Comparison of ENCODE assay signal across 8 mouse cellular contexts in the genomic region with DNA sequence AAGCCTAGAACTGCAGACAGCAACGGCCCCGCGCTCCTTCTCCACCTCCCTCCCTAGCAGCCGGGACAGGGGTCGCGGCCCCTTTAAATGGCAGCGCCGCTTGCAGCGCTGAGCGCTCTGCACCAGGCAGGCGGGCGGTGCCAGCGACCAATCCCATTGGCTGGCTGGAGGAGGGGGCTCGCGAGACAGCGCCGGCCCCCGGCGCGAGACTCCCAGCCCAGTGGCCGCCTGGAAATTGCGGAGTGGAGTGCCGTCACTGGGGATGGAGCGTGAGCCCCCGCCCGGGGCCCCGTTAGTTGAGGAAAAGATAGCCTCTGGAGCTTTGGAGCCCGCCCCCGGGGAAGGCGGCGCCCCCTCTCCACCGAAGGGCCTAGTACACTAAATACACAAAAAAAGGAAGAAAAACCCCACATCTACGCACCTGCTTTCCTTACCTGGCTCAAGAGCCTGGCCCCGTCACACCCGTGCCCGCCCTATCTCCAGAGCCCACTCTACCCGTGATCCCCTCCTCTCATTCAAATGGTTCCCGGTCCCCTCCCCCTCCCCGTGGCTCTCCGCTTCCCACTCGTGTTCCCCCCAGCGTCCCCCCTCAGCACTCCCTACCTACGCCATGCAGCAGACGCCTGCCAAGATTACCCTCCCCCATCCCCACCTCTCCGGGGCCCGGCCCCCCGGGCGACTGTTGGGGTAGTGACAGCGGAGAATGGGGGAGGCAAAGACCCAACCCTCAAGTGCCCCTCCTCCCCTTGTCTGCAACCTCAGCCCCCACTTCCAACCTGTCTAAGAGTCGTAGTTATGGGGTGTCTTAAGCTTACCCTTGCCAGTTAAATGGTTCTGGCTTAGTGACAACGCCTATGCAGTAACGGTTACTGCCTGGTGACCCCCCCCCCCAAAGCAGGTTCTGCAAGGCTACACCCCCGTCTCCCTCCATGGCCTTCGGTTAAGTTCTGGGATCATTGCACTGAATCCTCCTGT. TPM values are rescaled to one million over a fixed set of nuclear protein-coding genes. Genes with fewer than 3 reads are reported as not detected.
DNase-seq lines count a peak whose midpoint lies in the region; ATAC-seq lines count a peak whose summit lies in the region.

No protein-coding gene starts in this region.

- H3K9me3 ChIP-seq in hindbrain, embryonic 15.5 days = no peaks in the 10 kb centered on the region

- peak; percentile 95 for ATAC-seq in hindbrain, embryonic 15.5 days (ENCODE audit: low FRiP score, low read depth)

- peak; percentile 87 for DNase-seq in R1 (ENCODE audit: low read depth, low spot score)
- peak; percentile 83 to 88 for DNase-seq in cerebellum, postnatal 36 days
- DNase-seq in frontal cortex, postnatal 36 days (ENCODE audit: low spot score in 2 of 2) = peak; percentile 78 to 84
- DNase-seq in left cerebral cortex, adult 11 months (ENCODE audit: low spot score) = peak; percentile 76
- peak; percentile 88 for DNase-seq in lung, postnatal 36 days
- DNase-seq in retina, embryonic 14.5 days (ENCODE audit: low spot score) = peak; percentile 85
- peak; percentile 84 to 90 for DNase-seq in thymus, postnatal 36 days

- H3K27me3 ChIP-seq in hindbrain, embryonic 15.5 days = no peaks in the 10 kb centered on the region

- H3K4me2 ChIP-seq in hindbrain, embryonic 15.5 days = peak overlapping the region; percentile 66

- WGBS in hindbrain, embryonic 15.5 days = 17% methylated on average over 48 of the region's 54 CpGs

- H3K9ac ChIP-seq in hindbrain, embryonic 15.5 days = peak overlapping the region; percentile 60

- peaks cover 24% of the 10 kb centered on the region for H3K4me1 ChIP-seq in hindbrain, embryonic 15.5 days (replicated peaks)

- H3K27ac ChIP-seq in hindbrain, embryonic 15.5 days (replicated peaks) = peak overlapping the region; percentile 89

- no peaks in the 10 kb centered on the region for H3K36me3 ChIP-seq in hindbrain, embryonic 15.5 days

- peak overlapping the region; percentile 60 for H3K4me3 ChIP-seq in hindbrain, embryonic 15.5 days

RNA-seq across cellular contexts. Expression of a gene that starts 0.6 kb away (rescaled TPM):
- 83.4 and 85.6 TPM in 2 replicates for polyA plus RNA-seq in hindbrain, embryonic 15.5 days (2015; fragmentation: Nextera tagmentation; extraction: Ambion mirVana)

RNA-seq across cellular contexts. Expression of a gene that starts 9.1 kb away (rescaled TPM):
- polyA plus RNA-seq in hindbrain, embryonic 15.5 days (2015; fragmentation: Nextera tagmentation; extraction: Ambion mirVana) = 298 and 299 TPM in 2 replicates

RNA-seq across cellular contexts. Expression of a gene that starts 28.9 kb away (rescaled TPM):
- polyA plus RNA-seq in hindbrain, embryonic 15.5 days (2015; fragmentation: Nextera tagmentation; extraction: Ambion mirVana) = 1.1 and 2.0 TPM in 2 replicates

RNA-seq across cellular contexts. Expression of a gene that starts 43.8 kb away (rescaled TPM):
- polyA plus RNA-seq in hindbrain, embryonic 15.5 days (2015; fragmentation: Nextera tagmentation; extraction: Ambion mirVana) = 1.7 and 1.9 TPM in 2 replicates

Comparison
In these comparisons a context has a peak if more than half of its experiments do, and no peak if none do; other contexts are left out.
1. Peak in every context shown above with its lines: DNase-seq, ATAC-seq, H3K4me3 ChIP-seq and H3K27ac ChIP-seq.